Mouse (Mus musculus): ENCODE results near the gene Fam53b.

DNA sequence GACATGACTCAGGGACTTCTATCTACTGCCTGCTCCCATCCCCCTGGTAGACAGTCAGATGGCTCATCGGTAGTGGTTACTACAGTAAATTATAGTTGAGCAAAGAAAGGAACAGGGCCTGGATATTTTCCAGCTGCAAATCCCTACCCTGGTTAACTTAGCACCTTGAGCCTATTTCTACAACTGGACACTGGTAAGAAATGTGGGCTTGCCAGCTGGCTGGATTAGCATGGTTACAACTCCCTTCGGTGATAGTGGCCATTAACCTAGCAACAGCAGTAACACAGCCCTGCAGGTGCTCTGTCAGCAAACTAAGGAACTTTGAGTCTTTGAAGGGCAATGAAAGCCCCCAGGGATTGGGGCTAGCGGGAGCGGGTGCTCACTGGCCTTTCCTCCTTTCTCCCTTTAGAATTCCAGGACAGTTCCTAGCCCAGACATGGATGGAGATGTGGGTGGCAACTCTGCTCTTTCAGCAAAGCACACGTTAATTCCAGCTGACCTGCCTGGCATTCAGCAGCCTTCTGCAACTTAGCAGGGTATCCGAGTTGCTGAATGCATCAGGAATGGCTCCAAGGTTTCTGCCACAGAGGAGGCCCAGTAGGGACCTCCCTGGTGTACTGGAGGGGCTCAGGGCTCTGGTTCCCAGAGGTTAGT lies 81.4 kb downstream of the Fam53b start:
- no peak for TF ChIP-seq CTCF (IDR thresholded peaks at IDR 0.05; ENCODE audit: low read depth)
- no peak for TF ChIP-seq EP300 (IDR thresholded peaks at IDR 0.05; ENCODE audit: low read depth)
